Mouse (Mus musculus): ENCODE data around the gene Gm21981.
"Not testable (repeated sequence)": the region's sequence is repeated elsewhere in the genome, so short reads cannot be mapped to it uniquely, and the experiment has no call there.

Gene Gm21981

DNA sequence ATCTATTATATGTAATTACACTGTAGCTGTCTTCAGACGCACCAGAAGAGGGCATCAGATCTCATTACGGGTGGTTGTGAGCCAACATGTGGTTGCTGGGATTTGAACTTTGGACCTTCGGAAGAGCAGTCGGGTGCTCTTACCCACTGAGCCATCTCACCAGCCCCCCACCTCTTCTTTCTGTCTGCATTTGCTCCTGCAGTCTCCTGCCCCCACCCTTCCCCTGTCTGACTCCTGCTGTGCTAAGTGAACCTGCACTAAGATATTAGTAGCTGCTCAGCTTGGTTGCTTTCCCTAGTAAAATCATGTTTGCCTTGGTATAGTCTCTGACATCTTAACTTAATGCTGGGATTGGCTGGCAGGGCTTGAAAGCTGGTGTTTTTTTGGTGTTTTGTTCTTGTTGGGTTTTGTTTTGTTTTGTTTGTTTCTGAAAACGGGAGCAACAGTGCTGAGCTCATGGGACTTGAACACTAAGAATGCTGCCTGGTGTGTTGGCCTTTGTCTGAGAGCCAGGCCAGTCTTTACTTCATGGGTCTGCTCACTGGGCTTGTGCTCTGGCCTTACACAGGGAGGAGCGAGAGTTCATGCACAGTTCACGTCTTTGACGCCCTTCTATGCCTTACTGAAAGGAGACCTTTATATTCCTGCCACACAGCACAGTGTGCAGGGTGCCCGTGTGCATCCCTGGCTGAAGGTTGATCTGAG, 31.1 kb downstream of the Gm21981 start:
- DNase-seq, result no peak

DNA sequence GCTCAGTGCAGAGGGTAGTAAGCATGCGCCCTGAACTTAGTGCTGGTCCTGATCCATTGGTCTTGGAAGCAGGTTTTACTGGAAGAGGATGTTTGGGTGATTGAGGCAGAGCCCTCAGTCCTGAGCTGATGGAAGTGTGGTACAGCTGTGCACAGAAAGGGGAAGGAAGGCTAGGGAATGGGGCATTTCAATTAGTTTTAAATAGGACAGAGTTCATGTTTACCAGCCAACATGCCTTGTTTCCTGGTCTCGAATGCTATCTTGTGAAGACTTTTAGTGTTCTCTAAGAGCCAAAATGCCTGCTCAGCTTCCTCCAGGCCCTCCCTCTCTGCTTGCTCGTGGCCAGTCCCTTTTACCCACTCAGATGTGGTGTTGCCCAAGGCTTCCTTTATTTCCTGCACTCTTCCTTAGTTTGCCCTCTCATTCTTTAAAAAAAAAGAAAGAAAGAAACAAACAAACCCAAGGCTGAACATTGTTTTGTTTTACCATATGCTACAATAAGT, 35.5 kb downstream of the Gm21981 start:
- DNase-seq, result no peak

GRCm38 (mm10) chr17:47657901-47658300, 36.4 kb downstream of the Gm21981 start:
- DNase-seq, result no peak

GRCm38 (mm10) chr17:47655697-47656096, 38.6 kb downstream of the Gm21981 start:
- DNase-seq, result no peak

GRCm38 (mm10) chr17:47654346-47654745, 39.9 kb downstream of the Gm21981 start:
- not testable (repeated sequence) for DNase-seq

GRCm38 (mm10) chr17:47651953-47652352, 42.3 kb downstream of the Gm21981 start:
- DNase-seq, result no peak

DNA sequence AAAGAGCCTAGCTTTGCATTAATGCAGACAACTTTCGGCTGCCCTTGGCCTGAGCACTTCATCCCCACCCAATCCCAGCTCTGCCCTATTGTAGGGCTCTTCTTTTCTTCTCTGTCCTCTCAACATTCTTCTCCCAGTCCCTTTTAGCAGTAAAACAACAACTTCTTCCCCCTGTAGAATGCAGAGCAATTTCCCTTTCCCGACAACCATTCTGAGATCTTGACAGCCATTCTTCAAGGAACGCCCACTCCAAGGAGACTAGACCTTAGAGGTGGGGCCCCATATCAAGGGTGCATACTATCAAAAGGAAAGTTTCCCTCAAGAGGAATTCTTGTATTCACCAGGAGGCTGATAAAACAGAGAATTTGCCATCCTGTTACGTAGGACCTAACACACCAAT, 45.3 kb downstream of the Gm21981 start:
- no peak for DNase-seq

GRCm38 (mm10) chr17:47646683-47647082, 47.6 kb downstream of the Gm21981 start:
- DNase-seq, result peak; percentile 10

DNA sequence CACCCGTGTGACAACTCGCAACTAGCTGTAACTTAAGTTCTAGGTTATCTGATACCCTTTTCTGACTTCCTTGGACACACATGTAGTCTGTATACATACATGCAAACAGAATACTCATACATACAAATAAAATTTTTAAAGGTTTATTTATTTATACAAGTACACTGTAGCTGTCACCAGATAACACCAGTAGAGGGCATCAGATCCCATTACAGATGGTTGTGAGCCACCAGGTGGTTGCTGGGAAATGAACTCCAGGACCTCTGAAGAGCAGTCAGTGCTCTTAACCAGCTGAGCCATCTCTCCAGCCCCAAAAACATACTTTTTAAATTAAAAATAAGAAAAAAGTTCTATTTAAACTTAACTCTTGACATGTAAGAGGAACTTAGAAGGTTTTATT, 51.3 kb downstream of the Gm21981 start:
- DNase-seq, result no peak

Measured in right cerebral cortex, adult 18-20 months (tissue).